ENCODE assay signal across 22 mouse cellular contexts in genomic region chr11:60962709-60963108, GRCm38 (mm10). TPM values are rescaled to one million over a fixed set of nuclear protein-coding genes. Genes with fewer than 3 reads are reported as not detected.
"Had no signal": no experiment of that assay in that cellular context is flagged by ENCODE, and none has a peak within 500 bp of the region (broad histone marks: within the 10 kb centered on the region; RNA-seq: fewer than 3 reads in every experiment).

No protein-coding gene starts in this region.

- H3K4me1 ChIP-seq: kidney, embryonic 15.5 days; liver, embryonic 12.5 days; liver, embryonic 15.5 days; midbrain, embryonic 12.5 days had no signal

- H3K9ac ChIP-seq: kidney, embryonic 15.5 days; limb, embryonic 13.5 days; liver, embryonic 12.5 days; liver, embryonic 15.5 days; lung, embryonic 15.5 days; midbrain, embryonic 12.5 days; neural tube, embryonic 13.5 days had no signal

- H3K27ac ChIP-seq: kidney, embryonic 15.5 days; limb, embryonic 10.5 days; limb, embryonic 13.5 days; liver, embryonic 12.5 days; liver, embryonic 15.5 days; lung, embryonic 15.5 days; midbrain, embryonic 12.5 days; neural tube, embryonic 13.5 days; stomach, postnatal 0 days had no signal

- H3K4me3 ChIP-seq: kidney, embryonic 15.5 days; limb, embryonic 10.5 days; limb, embryonic 13.5 days; liver, embryonic 12.5 days; liver, embryonic 15.5 days; lung, embryonic 15.5 days; midbrain, embryonic 12.5 days; myocyte; neural tube, embryonic 13.5 days had no signal

- H3K9me3 ChIP-seq: kidney, embryonic 15.5 days; limb, embryonic 10.5 days; limb, embryonic 13.5 days; liver, embryonic 12.5 days; liver, embryonic 15.5 days; lung, embryonic 15.5 days; midbrain, embryonic 12.5 days; neural tube, embryonic 13.5 days had no signal

- H3K27me3 ChIP-seq: kidney, embryonic 15.5 days; limb, embryonic 13.5 days; lung, embryonic 15.5 days; midbrain, embryonic 12.5 days; neural tube, embryonic 13.5 days had no signal

- H3K36me3 ChIP-seq: kidney, embryonic 15.5 days; limb, embryonic 10.5 days; limb, embryonic 13.5 days; liver, embryonic 12.5 days; liver, embryonic 15.5 days; lung, embryonic 15.5 days; midbrain, embryonic 12.5 days; neural tube, embryonic 13.5 days had no signal

- ATAC-seq: liver, embryonic 12.5 days; midbrain, embryonic 16.5 days had no signal

- H3K4me2 ChIP-seq: kidney, embryonic 15.5 days; limb, embryonic 13.5 days; liver, embryonic 12.5 days; liver, embryonic 15.5 days; lung, embryonic 15.5 days; midbrain, embryonic 12.5 days; neural tube, embryonic 13.5 days had no signal

- DNase-seq: kidney, adult 11 months; kidney, adult 8-10 months; kidney, postnatal 10 days; kidney, postnatal 36 days; liver; lung, adult 18-20 months; thymus, postnatal 25 days had no signal

RNA-seq across cellular contexts. Expression of gene Kcnj12, which starts 59.7 kb away (rescaled TPM):
- total RNA-seq: megakaryocyte progenitor cell, adult 5-6 weeks; megakaryocyte-erythroid progenitor cell, adult 5-6 weeks; monocyte, adult 5-6 weeks; neutrophil, adult 5-6 weeks had no signal
- polyA plus RNA-seq: liver, embryonic 15.5 days had no signal
